Mouse (Mus musculus) bone marrow macrophage, adult 2 months (primary cell): ENCODE results near the gene Msi2. TPM values are rescaled to one million over a fixed set of nuclear protein-coding genes. Genes with fewer than 3 reads are reported as not detected.

ENCODE experiments used
- H3K27ac ChIP-seq: 2 replicates; pipeline ENCODE4 v1.5.1; 2012; ENCODE audit warnings: low read depth, low read length; ENCODE audit not compliant: insufficient read depth
- H3K4me1 ChIP-seq: 2 replicates; pipeline ENCODE4 v1.6.1; 2012; ENCODE audit warnings: low read length; ENCODE audit not compliant: control insufficient read depth, insufficient read depth
- H3K4me3 ChIP-seq: 2 replicates; pipeline ENCODE4 v1.5.1; 2012; ENCODE audit warnings: mild to moderate bottlenecking, low read length, moderate library complexity; ENCODE audit not compliant: insufficient read depth
- CTCF ChIP-seq: IDR thresholded peaks from 2 replicates; pipeline ENCODE4 v1.5.1; 2012; ENCODE audit warnings: low read depth, mild to moderate bottlenecking, low read length, moderate library complexity
- POLR2A ChIP-seq: IDR thresholded peaks from 2 replicates; pipeline ENCODE4 v1.6.1; 2012; ENCODE audit warnings: mild to moderate bottlenecking, low read depth, low read length, borderline replicate concordance
- polyA plus RNA-seq: library from polyadenylated mRNA; stranded (reverse); fragments of >200 nt; gene quantifications from 2 replicates; pipeline ENCODE4 v1.2.4, GENCODE M21; 2012; ENCODE audit not compliant: missing spikeins, insufficient read depth, insufficient read length

The Msi2 gene
- polyA plus RNA-seq, 1 experiment: 9.8 TPM

- Histone ChIP-seq H3K4me1 (no peaks in the 10 kb centered on the region), H3K4me3 (no peak overlapping the region), H3K27ac (no peak overlapping the region)
- no peak for TF ChIP-seq CTCF
- TF ChIP-seq POLR2A: no peak
Observed at GRCm38 (mm10) chr11:88356016-88356415, 362.3 kb downstream of the Msi2 start.

- no peak for TF ChIP-seq POLR2A
- no peak for TF ChIP-seq CTCF
- H3K27ac ChIP-seq: no peak overlapping the region
- no peaks in the 10 kb centered on the region for H3K4me1 ChIP-seq
- H3K4me3 ChIP-seq: no peak overlapping the region
Observed at GRCm38 (mm10) chr11:88354771-88355170, 363.5 kb downstream of the Msi2 start.

GRCm38 (mm10) chr11:88351722-88352473 is 366.4 kb downstream of the Msi2 start:
- no peak overlapping the region for H3K4me3 ChIP-seq
- H3K27ac ChIP-seq: no peak overlapping the region
- TF ChIP-seq POLR2A (no peak), CTCF (no peak)
- no peaks in the 10 kb centered on the region for H3K4me1 ChIP-seq

- H3K27ac ChIP-seq: no peak overlapping the region
- H3K4me1 ChIP-seq: no peaks in the 10 kb centered on the region
- no peak for TF ChIP-seq POLR2A
- TF ChIP-seq CTCF: no peak
- H3K4me3 ChIP-seq: no peak overlapping the region
Observed at GRCm38 (mm10) chr11:88348690-88349089, 369.6 kb downstream of the Msi2 start.

- Histone ChIP-seq H3K4me3 (no peak overlapping the region), H3K4me1 (no peaks in the 10 kb centered on the region), H3K27ac (no peak overlapping the region)
- TF ChIP-seq CTCF (no peak), POLR2A (no peak)
Observed at GRCm38 (mm10) chr11:88348056-88348455, 370.3 kb downstream of the Msi2 start.

GRCm38 (mm10) chr11:88346066-88346465 is 372.2 kb downstream of the Msi2 start:
- H3K4me3 ChIP-seq: no peak overlapping the region
- TF ChIP-seq CTCF (no peak), POLR2A (no peak)
- H3K4me1 ChIP-seq: no peaks in the 10 kb centered on the region
- no peak overlapping the region for H3K27ac ChIP-seq

GRCm38 (mm10) chr11:88337926-88338325 is 380.4 kb downstream of the Msi2 start:
- Histone ChIP-seq H3K4me3 (no peak overlapping the region), H3K4me1 (no peaks in the 10 kb centered on the region), H3K27ac (no peak overlapping the region)

GRCm38 (mm10) chr11:88334893-88335292 is 383.4 kb downstream of the Msi2 start:
- Histone ChIP-seq H3K27ac (no peak overlapping the region), H3K4me3 (no peak overlapping the region), H3K4me1 (no peaks in the 10 kb centered on the region)
- TF ChIP-seq CTCF (no peak), POLR2A (no peak)

More at GRCm38 (mm10) chr11:88337926-88338325, 380.4 kb downstream of the Msi2 start:
- no peak for TF ChIP-seq CTCF
- no peak for TF ChIP-seq POLR2A

- Histone ChIP-seq H3K4me1 (no peaks in the 10 kb centered on the region), H3K27ac (no peak overlapping the region), H3K4me3 (no peak overlapping the region)
- TF ChIP-seq CTCF (no peak), POLR2A (no peak)
Observed at GRCm38 (mm10) chr11:88332309-88332934, 385.9 kb downstream of the Msi2 start.

- TF ChIP-seq POLR2A (no peak), CTCF (no peak)
- H3K4me1 ChIP-seq: no peaks in the 10 kb centered on the region
- no peak overlapping the region for H3K27ac ChIP-seq
- H3K4me3 ChIP-seq: no peak overlapping the region
Observed at GRCm38 (mm10) chr11:88331722-88332121, 386.6 kb downstream of the Msi2 start.
